Mouse (Mus musculus) frontal cortex, adult (tissue): ENCODE results near the gene Hist2h3c1.
"Not testable (repeated sequence)": the region's sequence is repeated elsewhere in the genome, so short reads cannot be mapped to it uniquely, and the experiment has no call there.

Experiments
- ATAC-seq: cut with Nextera tagmentation; 2 replicates; pipeline ENCODE4 v1.9.2; 2017; ENCODE audit warnings: mild to moderate bottlenecking, moderate library complexity, mixed read lengths; ENCODE audit not compliant: low TSS enrichment

Gene Hist2h3c1

GRCm38 (mm10) chr3:96246427-96246856 lies at the start of gene Hist2h3c1:
TSS of gene Hist2h3c1 (plus strand) at chr3:96246685.
- peak; percentile 78 for ATAC-seq

- peak; percentile 90 for ATAC-seq
These were observed 49.2 kb upstream of the Hist2h3c1 start for GRCm38 (mm10) chr3:96197129-96197749.

GRCm38 (mm10) chr3:96198181-96198580 lies 48.3 kb upstream of the Hist2h3c1 start:
- ATAC-seq, result no peak

GRCm38 (mm10) chr3:96198601-96199251 lies 47.8 kb upstream of the Hist2h3c1 start:
- not testable (repeated sequence) for ATAC-seq

GRCm38 (mm10) chr3:96199731-96200130 lies 46.8 kb upstream of the Hist2h3c1 start:
- no peak for ATAC-seq

GRCm38 (mm10) chr3:96207819-96208218 lies 38.7 kb upstream of the Hist2h3c1 start:
- no peak for ATAC-seq

- ATAC-seq, result no peak
These were observed 37.2 kb upstream of the Hist2h3c1 start for GRCm38 (mm10) chr3:96209242-96209641.

- peak; percentile 21 for ATAC-seq
These were observed 27.3 kb upstream of the Hist2h3c1 start for GRCm38 (mm10) chr3:96219191-96219641.

- ATAC-seq, result peak; percentile 88
These were observed 26.8 kb upstream of the Hist2h3c1 start, which contains the start of the genes Bola1 and Hist2h2ab for GRCm38 (mm10) chr3:96219661-96220130. TSS of gene Bola1 (minus strand) at chr3:96219709. TSS of gene Hist2h2ab (plus strand) at chr3:96219865.

- not testable (repeated sequence) for ATAC-seq
These were observed 26.2 kb upstream of the Hist2h3c1 start for GRCm38 (mm10) chr3:96220131-96220764.

- ATAC-seq, result peak; percentile 88
These were observed 25.5 kb upstream of the Hist2h3c1 start, which contains the start of the genes Hist2h2ac and Hist2h2be for GRCm38 (mm10) chr3:96220765-96221639. TSS of gene Hist2h2ac (minus strand) at chr3:96220880. TSS of gene Hist2h2be (plus strand) at chr3:96221119.

GRCm38 (mm10) chr3:96221640-96222038 lies 24.8 kb upstream of the Hist2h3c1 start:
- no peak for ATAC-seq

GRCm38 (mm10) chr3:96222774-96223173 lies 23.7 kb upstream of the Hist2h3c1 start:
- ATAC-seq, result no peak

- no peak for ATAC-seq
These were observed 21.1 kb upstream of the Hist2h3c1 start for GRCm38 (mm10) chr3:96225421-96225820.

GRCm38 (mm10) chr3:96226695-96227648 lies 19.5 kb upstream of the Hist2h3c1 start:
- no peak for ATAC-seq

GRCm38 (mm10) chr3:96228828-96229227 lies 17.7 kb upstream of the Hist2h3c1 start:
- ATAC-seq, result no peak

GRCm38 (mm10) chr3:96230404-96230803 lies 16.1 kb upstream of the Hist2h3c1 start:
- no peak for ATAC-seq

- ATAC-seq, result no peak
These were observed 15.4 kb upstream of the Hist2h3c1 start for GRCm38 (mm10) chr3:96230910-96231757.

GRCm38 (mm10) chr3:96231758-96232120 lies 14.7 kb upstream of the Hist2h3c1 start:
- ATAC-seq, result no peak
